Mouse (Mus musculus) kidney, adult 2 months (tissue): ENCODE results near the gene Dtnb. TPM values are rescaled to one million over a fixed set of nuclear protein-coding genes. Genes with fewer than 3 reads are reported as not detected.
A peak's percentile ranks its signal among the peaks of the same experiment; 100 is the strongest.

Experiments used
- DNase-seq: peaks from one replicate; pipeline ENCODE4 v3.0.0; 2021
- H3K27ac ChIP-seq: fragments of 200-500 bp; 2 replicates; pipeline ENCODE4 v1.5.1; 2012; ENCODE audit warnings: low read depth, low read length, control low read depth, inconsistent platforms; ENCODE audit not compliant: insufficient read depth
- H3K27me3 ChIP-seq: fragments of 200-500 bp; replicated peaks from 2 replicates; pipeline ENCODE4 v1.6.1; 2012; ENCODE audit warnings: mild to moderate bottlenecking, moderate library complexity, low read length, inconsistent platforms; ENCODE audit not compliant: control insufficient read depth, insufficient read depth
- H3K36me3 ChIP-seq: fragments of 200-500 bp; 2 replicates; pipeline ENCODE4 v1.6.1; 2012; ENCODE audit warnings: mild to moderate bottlenecking, moderate library complexity, low read length, inconsistent platforms; ENCODE audit not compliant: control insufficient read depth, insufficient read depth
- H3K4me1 ChIP-seq: fragments of 200-500 bp; 2 replicates; pipeline ENCODE4 v1.6.1; 2011; ENCODE audit warnings: low read length; ENCODE audit not compliant: control insufficient read depth, insufficient read depth
- H3K4me3 ChIP-seq: fragments of 200-500 bp; 2 replicates; pipeline ENCODE4 v1.5.1; 2011; ENCODE audit warnings: mild to moderate bottlenecking, low read depth, low read length, control low read depth; ENCODE audit not compliant: insufficient read depth
- CTCF ChIP-seq: fragments of 200-500 bp; conservative IDR thresholded peaks from 2 replicates; pipeline ENCODE4 v1.5.1; 2011; ENCODE audit warnings: low read depth, mild to moderate bottlenecking, control low read depth, low read length, moderate library complexity, mixed read lengths; ENCODE audit not compliant: insufficient read depth, insufficient read length
- POLR2A ChIP-seq: fragments of 200-500 bp; IDR thresholded peaks from one replicate; pipeline ENCODE4 v1.6.1; 2011; ENCODE audit warnings: low read depth, low read length, control low read depth
- WGBS: fragments of 180-500 bp; shearing (Covaris S2); methylation state at CpG from one replicate; pipeline ENCODE4 v1.1.7; 2018; 5-methylcytosine and 5-hydroxymethylcytosine counted together
- polyA plus RNA-seq: library from polyadenylated mRNA; depleted of rRNA; stranded (reverse); fragments of >200 nt; gene quantifications from 2 replicates; pipeline ENCODE4 v1.2.3, GENCODE M21; 2012

Gene Dtnb
- polyA plus RNA-seq, 1 experiment: 60.5 TPM

DNA sequence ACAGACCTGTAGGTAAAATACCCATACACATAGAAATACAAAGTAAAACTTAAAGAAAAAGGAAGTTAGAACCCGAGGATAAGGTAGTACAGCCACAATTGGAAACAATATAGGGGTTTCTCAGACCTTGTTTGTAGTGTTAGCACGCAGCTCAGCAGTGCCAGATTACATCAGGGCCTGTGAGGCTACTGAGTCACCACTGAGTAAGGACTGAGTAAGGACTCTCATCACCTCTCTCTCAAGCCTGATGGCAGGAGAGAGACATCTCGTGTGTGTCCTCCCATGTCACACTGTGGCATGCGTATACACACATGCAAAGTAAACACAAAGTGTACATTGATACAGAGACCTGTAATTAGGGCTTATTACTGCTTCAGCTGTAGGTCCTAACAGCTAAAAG, 175.4 kb downstream of the Dtnb start:
- no peak overlapping the region for H3K4me3 ChIP-seq
- TF ChIP-seq CTCF: no peak
- no peak for TF ChIP-seq POLR2A
- WGBS: 89% methylated on average over 4 of the region's 4 CpGs
- H3K36me3 ChIP-seq: no peaks in the 10 kb centered on the region
- no peak for DNase-seq
- H3K4me1 ChIP-seq: no peaks in the 10 kb centered on the region; the same call in 1 of the 2 replicates
- no peak overlapping the region for H3K27ac ChIP-seq
- H3K27me3 ChIP-seq: no peaks in the 10 kb centered on the region; the same call in 1 of the 2 replicates

DNA sequence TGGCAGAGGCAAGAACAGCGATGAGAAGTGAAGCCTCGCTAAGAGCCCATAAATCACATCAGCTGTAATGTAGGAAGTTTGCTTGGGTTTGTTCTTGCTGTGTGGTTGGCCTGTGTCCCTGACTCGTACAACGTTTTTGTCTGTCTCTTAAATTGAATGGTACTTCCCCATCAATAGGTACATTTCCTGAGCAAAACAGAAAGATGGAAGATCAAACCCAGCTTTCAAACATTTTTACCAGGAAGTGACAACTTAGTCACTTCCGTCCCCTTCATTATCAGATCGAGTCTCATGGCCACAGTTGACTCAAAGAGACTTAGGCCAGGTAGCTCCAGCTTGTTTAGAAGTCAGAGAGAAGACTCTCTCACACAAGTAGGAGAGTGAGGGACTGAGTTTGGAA, 183.3 kb downstream of the Dtnb start:
- no peaks in the 10 kb centered on the region; the same call in 1 of the 2 replicates for H3K36me3 ChIP-seq
- WGBS: 66% methylated on average over 6 of the region's 6 CpGs
- H3K4me1 ChIP-seq: peaks cover 12% of the 10 kb centered on the region; the same call in 1 of the 2 replicates
- H3K27ac ChIP-seq: no peak overlapping the region
- TF ChIP-seq POLR2A: no peak
- TF ChIP-seq CTCF: no peak
- DNase-seq: no peak
- H3K4me3 ChIP-seq: no peak overlapping the region
- H3K27me3 ChIP-seq: no peaks in the 10 kb centered on the region

DNA sequence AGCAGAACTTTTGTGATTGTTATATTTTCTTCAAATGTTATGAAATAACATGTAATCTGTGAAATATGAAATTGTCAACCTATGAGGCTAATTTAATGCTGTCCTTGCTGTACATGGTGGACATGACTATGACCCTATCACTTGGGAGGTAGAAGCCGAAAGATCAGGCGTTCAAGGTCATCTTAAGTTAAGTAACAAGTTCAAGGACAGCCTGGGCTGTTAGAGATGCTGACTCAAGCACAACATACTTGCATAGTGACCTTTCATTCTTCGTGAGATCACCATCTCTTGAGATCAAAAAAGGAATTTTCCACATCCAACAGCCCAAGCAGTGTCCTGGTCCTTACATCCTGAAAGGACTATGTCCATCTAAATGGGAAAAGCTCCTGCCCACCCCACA, 184.0 kb downstream of the Dtnb start:
- no peak for DNase-seq
- TF ChIP-seq CTCF (no peak), POLR2A (no peak)
- no peaks in the 10 kb centered on the region; the same call in 1 of the 2 replicates for H3K36me3 ChIP-seq
- 68% methylated on average over 3 of the region's 3 CpGs for WGBS
- no peak overlapping the region for H3K27ac ChIP-seq
- peaks cover 12% of the 10 kb centered on the region; the same call in 1 of the 2 replicates for H3K4me1 ChIP-seq
- no peak overlapping the region for H3K4me3 ChIP-seq
- H3K27me3 ChIP-seq: no peaks in the 10 kb centered on the region

DNA sequence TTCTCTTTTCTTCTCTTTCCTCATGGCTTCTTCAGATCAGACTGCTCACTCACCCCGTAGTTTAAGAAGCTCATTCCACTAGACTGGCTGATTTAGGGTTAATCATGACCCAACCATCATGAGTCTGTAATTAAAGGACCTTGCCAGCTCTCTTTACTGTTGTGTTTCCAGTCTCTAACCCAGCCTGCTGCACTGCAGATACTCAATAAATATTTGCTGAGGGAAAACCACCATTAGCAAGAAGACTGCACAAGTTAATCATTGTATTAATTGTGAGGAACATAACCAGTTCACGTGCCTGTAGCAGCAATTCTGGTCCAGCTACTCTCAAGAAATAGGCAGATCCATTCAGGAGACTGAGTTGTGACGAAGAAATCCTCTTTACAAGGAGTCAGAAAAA, 185.9 kb downstream of the Dtnb start:
- DNase-seq: peak; percentile 60
- no peaks in the 10 kb centered on the region for H3K27me3 ChIP-seq
- H3K27ac ChIP-seq: peak overlapping the region; percentile 76
- H3K4me3 ChIP-seq: no peak overlapping the region
- TF ChIP-seq CTCF (no peak), POLR2A (no peak)
- peaks cover 12% of the 10 kb centered on the region; the same call in 1 of the 2 replicates for H3K4me1 ChIP-seq
- no peaks in the 10 kb centered on the region for H3K36me3 ChIP-seq
- WGBS: 35% methylated on average over 3 of the region's 3 CpGs

DNA sequence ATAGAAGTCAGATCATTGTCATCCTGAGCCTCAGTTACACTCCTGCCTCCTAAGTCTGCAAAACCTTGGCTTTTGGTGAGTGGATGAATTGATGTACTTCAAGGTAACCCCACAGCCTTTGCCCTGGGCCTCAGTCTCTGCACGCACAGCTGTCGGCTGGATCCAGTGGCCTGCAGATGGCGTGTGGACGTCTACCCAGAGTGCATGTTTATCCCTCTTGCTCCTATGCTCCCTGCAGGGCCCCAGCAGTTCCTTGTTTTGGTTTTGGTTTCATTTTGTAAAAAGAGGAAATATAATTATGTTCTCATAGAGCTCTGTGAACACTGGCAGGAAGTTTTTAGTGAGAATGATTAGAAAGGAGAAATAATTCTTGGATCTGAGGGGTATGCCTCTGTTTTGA, 187.2 kb downstream of the Dtnb start:
- Histone ChIP-seq H3K4me3 (no peak overlapping the region), H3K36me3 (no peaks in the 10 kb centered on the region), H3K4me1 (peaks cover 12% of the 10 kb centered on the region; the same call in 1 of the 2 replicates), H3K27me3 (no peaks in the 10 kb centered on the region), H3K27ac (peak overlapping the region; percentile 76)
- DNase-seq: peak; percentile 81
- TF ChIP-seq POLR2A: no peak
- TF ChIP-seq CTCF: peak; percentile 64
- WGBS: 9% methylated on average over 4 of the region's 4 CpGs

DNA sequence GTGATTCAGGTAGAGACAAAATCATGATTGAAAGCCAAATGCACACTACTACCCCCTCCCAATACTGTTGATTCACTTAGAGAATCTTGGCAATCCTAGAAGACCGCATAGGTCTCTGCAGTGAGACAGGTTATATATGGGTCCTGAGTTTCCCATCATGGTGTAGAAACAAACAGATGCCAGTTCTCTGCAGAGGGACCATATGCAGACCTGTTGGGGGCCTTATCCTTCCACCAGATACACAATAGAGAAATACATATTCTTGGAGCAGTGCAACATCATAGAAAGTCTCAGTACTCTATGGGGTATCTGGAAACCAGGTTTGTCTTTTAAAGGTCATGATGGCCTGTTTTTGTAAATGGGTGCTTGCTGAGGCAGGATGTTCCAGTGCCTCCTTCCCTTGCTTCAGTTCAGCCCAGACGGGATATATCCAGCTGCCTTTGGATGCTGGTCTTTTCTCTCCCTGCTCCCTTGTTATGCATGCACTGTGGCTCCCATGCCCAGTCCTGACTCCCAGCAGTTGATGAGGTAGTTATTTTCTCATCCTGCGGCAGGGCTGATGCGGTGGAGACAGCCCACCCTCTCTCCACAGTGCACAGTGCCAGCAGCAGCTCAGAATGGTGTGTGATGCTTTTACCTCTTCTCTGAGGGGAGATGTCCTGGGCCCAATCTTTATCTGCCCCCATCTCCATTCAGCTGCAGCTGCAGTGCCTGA, 188.9 kb downstream of the Dtnb start:
- WGBS: 95% methylated on average over 4 of the region's 4 CpGs
- DNase-seq: no peak
- Histone ChIP-seq H3K4me3 (no peak overlapping the region), H3K27me3 (no peaks in the 10 kb centered on the region), H3K36me3 (no peaks in the 10 kb centered on the region), H3K4me1 (peaks cover 12% of the 10 kb centered on the region; the same call in 1 of the 2 replicates), H3K27ac (no peak overlapping the region)
- no peak for TF ChIP-seq POLR2A
- TF ChIP-seq CTCF: no peak

DNA sequence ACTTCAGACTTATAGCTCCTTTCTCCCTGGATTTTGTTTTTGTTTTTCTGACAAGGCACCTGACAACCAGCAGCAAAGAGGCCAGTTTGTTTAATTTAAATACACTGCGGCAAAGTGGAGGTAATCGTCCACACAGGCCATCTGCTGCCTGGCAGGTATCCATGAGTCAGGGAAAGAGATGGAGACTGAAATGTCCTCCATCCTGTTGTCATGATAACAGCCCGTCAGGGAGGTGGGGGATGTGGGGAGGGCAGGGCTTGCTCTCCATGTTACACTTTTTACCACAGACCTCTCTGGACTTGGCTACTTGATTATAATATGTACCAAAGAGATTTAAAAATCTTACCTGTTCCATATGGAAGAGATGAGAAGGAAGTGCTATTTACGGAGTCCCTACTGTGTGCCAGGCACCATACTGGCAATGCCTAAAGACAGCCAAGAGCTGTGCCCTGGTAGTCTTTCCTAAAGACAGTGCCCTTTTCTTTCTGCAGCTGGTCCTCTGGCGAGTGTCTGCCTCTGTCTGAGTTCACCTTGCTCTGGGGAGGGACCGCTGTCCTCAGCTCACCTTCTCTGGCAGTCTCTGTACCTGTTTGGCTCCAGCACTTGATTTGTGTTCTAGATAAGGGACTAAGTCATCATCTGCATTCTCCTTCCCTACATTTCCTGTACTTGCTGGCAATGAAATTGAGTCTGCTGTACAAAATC, 189.6 kb downstream of the Dtnb start:
- Histone ChIP-seq H3K27ac (no peak overlapping the region), H3K4me3 (no peak overlapping the region), H3K36me3 (no peaks in the 10 kb centered on the region), H3K27me3 (no peaks in the 10 kb centered on the region), H3K4me1 (peaks cover 12% of the 10 kb centered on the region; the same call in 1 of the 2 replicates)
- DNase-seq: peak; percentile 35
- 66% methylated on average over 6 of the region's 6 CpGs for WGBS
- no peak for TF ChIP-seq CTCF
- no peak for TF ChIP-seq POLR2A
